Mouse (Mus musculus) cerebellum, adult 2 months (tissue): Measurements from ENCODE around the gene Lmod1. TPM values are rescaled to one million over a fixed set of nuclear protein-coding genes. Genes with fewer than 3 reads are reported as not detected.
A peak's percentile ranks its signal among the peaks of the same experiment; 100 is the strongest.

Experiments
- DNase-seq, 2 experiments: peaks; one replicate each; pipeline ENCODE4 v3.0.0; 2021
- H3K27ac ChIP-seq: fragments of 200-500 bp; 2 replicates; pipeline ENCODE4 v1.5.1; 2012; ENCODE audit warnings: low read length, control low read depth, inconsistent platforms; ENCODE audit not compliant: insufficient read depth
- H3K27me3 ChIP-seq: fragments of 200-500 bp; 2 replicates; pipeline ENCODE4 v1.6.1; 2012; ENCODE audit warnings: inconsistent platforms, mild to moderate bottlenecking, low read length, moderate library complexity; ENCODE audit not compliant: control insufficient read depth, insufficient read depth
- H3K4me1 ChIP-seq: fragments of 200-500 bp; 2 replicates; pipeline ENCODE4 v1.6.1; 2011; ENCODE audit warnings: low read length; ENCODE audit not compliant: control insufficient read depth, insufficient read depth
- H3K4me3 ChIP-seq: fragments of 200-500 bp; replicated peaks from 2 replicates; pipeline ENCODE3; 2011; ENCODE audit warnings: mild to moderate bottlenecking, low read depth, low read length, control low read depth; ENCODE audit not compliant: insufficient read depth
- CTCF ChIP-seq: fragments of 200-500 bp; IDR thresholded peaks from 2 replicates; pipeline ENCODE4 v1.5.1; 2011; ENCODE audit warnings: low read depth, mild to moderate bottlenecking, control low read depth, low read length, moderate library complexity, borderline replicate concordance; ENCODE audit not compliant: insufficient read depth
- POLR2A ChIP-seq: fragments of 200-500 bp; IDR thresholded peaks from 2 replicates; pipeline ENCODE4 v1.6.1; 2011; ENCODE audit warnings: low read length, control low read depth, borderline replicate concordance; ENCODE audit not compliant: insufficient read depth
- WGBS: fragments of 180-500 bp; shearing (Covaris S2); methylation state at CpG from one replicate; pipeline ENCODE4 v1.1.7; 2018; 5-methylcytosine and 5-hydroxymethylcytosine counted together
- polyA plus RNA-seq: library from polyadenylated mRNA; depleted of rRNA; stranded (reverse); fragments of >200 nt; gene quantifications from 2 replicates; pipeline ENCODE4 v1.2.3, GENCODE M21; 2012

The Lmod1 gene
- polyA plus RNA-seq, 1 experiment = 0.47 TPM

- no peak for DNase-seq
- Histone ChIP-seq H3K4me3 (no peak overlapping the region), H3K27ac (no peak overlapping the region), H3K27me3 (no peaks in the 10 kb centered on the region), H3K4me1 (no peaks in the 10 kb centered on the region)
- no peak for TF ChIP-seq CTCF
- no peak for TF ChIP-seq POLR2A
- 46% methylated on average over 5 of the region's 5 CpGs for WGBS
Observed at GRCm38 (mm10) chr1:135290908-135291307, 33.7 kb upstream of the Lmod1 start.

GRCm38 (mm10) chr1:135311356-135311755 lies 13.3 kb upstream of the Lmod1 start:
- Histone ChIP-seq H3K4me3 (no peak overlapping the region), H3K27ac (no peak overlapping the region), H3K27me3 (no peaks in the 10 kb centered on the region), H3K4me1 (peaks cover 6% of the 10 kb centered on the region)
- 58% methylated on average over 6 of the region's 6 CpGs for WGBS
- TF ChIP-seq POLR2A (no peak), CTCF (no peak)
- no peak for DNase-seq

GRCm38 (mm10) chr1:135312201-135312600 lies 12.4 kb upstream of the Lmod1 start:
- WGBS = 78% methylated on average over 4 of the region's 4 CpGs
- TF ChIP-seq CTCF (no peak), POLR2A (no peak)
- Histone ChIP-seq H3K4me1 (peaks cover 6% of the 10 kb centered on the region), H3K4me3 (peak overlapping the region; percentile 99), H3K27ac (no peak overlapping the region), H3K27me3 (no peaks in the 10 kb centered on the region)
- DNase-seq = no peak

GRCm38 (mm10) chr1:135313284-135314031 lies 11.1 kb upstream of the Lmod1 start, which contains the start of gene Timm17a:
Timm17a (minus strand) TSS chr1:135313778.
- TF ChIP-seq POLR2A (peak; percentile 72), CTCF (no peak)
- under 1% methylated on average over 51 of the region's 51 CpGs for WGBS
- peak within 1 kb of the TSS; percentile 95 for H3K27ac ChIP-seq
- peak; percentile 92 to 94 for DNase-seq
- peak within 1 kb of the TSS; percentile 99 for H3K4me3 ChIP-seq
- H3K27me3 ChIP-seq = no peaks in the 10 kb centered on the region
- H3K4me1 ChIP-seq = peaks cover 6% of the 10 kb centered on the region

- TF ChIP-seq POLR2A (no peak), CTCF (no peak)
- Histone ChIP-seq H3K27me3 (no peaks in the 10 kb centered on the region), H3K4me1 (no peaks in the 10 kb centered on the region), H3K27ac (no peak overlapping the region), H3K4me3 (no peak overlapping the region)
- WGBS = 84% methylated on average over 7 of the region's 7 CpGs
- DNase-seq = no peak
Observed at GRCm38 (mm10) chr1:135323367-135323901, 1.2 kb upstream of the Lmod1 start.

- WGBS = 83% methylated on average over 2 of the region's 2 CpGs
- DNase-seq = no peak
- Histone ChIP-seq H3K4me1 (no peaks in the 10 kb centered on the region), H3K4me3 (no peak overlapping the region), H3K27me3 (no peaks in the 10 kb centered on the region), H3K27ac (no peak overlapping the region)
- TF ChIP-seq CTCF = no peak
- no peak for TF ChIP-seq POLR2A
Observed at GRCm38 (mm10) chr1:135325934-135326333, 1.3 kb downstream of the Lmod1 start.

GRCm38 (mm10) chr1:135328368-135328767 lies 3.8 kb downstream of the Lmod1 start:
- no peak for DNase-seq
- no peak for TF ChIP-seq CTCF
- TF ChIP-seq POLR2A = no peak
- no peak overlapping the region for H3K27ac ChIP-seq

GRCm38 (mm10) chr1:135330578-135330977 lies 6.0 kb downstream of the Lmod1 start:
- 83% methylated on average over 6 of the region's 6 CpGs for WGBS
- no peak for DNase-seq
- H3K4me1 ChIP-seq = no peaks in the 10 kb centered on the region

More at GRCm38 (mm10) chr1:135328368-135328767, 3.8 kb downstream of the Lmod1 start:
- 68% methylated on average over 5 of the region's 5 CpGs for WGBS
- H3K27me3 ChIP-seq = no peaks in the 10 kb centered on the region
- H3K4me1 ChIP-seq = no peaks in the 10 kb centered on the region
- no peak overlapping the region for H3K4me3 ChIP-seq

More at GRCm38 (mm10) chr1:135330578-135330977, 6.0 kb downstream of the Lmod1 start:
- H3K27me3 ChIP-seq = no peaks in the 10 kb centered on the region
- H3K4me3 ChIP-seq = no peak overlapping the region
- TF ChIP-seq POLR2A (no peak), CTCF (no peak)
- no peak overlapping the region for H3K27ac ChIP-seq
